Mouse (Mus musculus): Measurements from ENCODE around the gene Myo1g. TPM values are rescaled to one million over a fixed set of nuclear protein-coding genes. Genes with fewer than 3 reads are reported as not detected.
A peak's percentile ranks its signal among the peaks of the same experiment; 100 is the strongest.
"Not testable (repeated sequence)": the region's sequence is repeated elsewhere in the genome, so short reads cannot be mapped to it uniquely, and the experiment has no call there.

The Myo1g gene
- polyA plus RNA-seq, 1 experiment from 2014 or later, result 0.43 TPM

DNA sequence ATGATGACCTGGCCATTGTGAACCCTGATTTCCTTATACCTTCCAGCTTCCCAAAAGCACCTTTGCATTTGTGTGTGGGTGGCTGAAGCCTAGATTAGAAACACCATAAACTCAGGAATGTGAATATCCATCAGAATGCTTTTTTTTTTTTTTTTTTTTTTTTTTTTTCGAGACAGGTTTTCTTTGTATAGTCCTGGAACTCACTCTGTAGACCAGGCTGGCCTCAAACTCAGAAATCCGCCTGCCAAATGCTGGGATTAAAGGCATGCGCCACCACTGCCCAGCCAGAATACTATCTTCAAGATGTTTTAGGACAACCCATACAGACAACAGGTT lies 25.1 kb upstream of the Myo1g start:
- H3K9me3 ChIP-seq (ENCODE audit: control insufficient read depth, low read length), result no peaks in the 10 kb centered on the region
- H3K9ac ChIP-seq (ENCODE audit: low read depth, low read length), result peak overlapping the region; percentile 81
- no peaks in the 10 kb centered on the region for H3K4me1 ChIP-seq (replicated peaks; ENCODE audit: control insufficient read depth, insufficient read depth, low read length)
- H3K27ac ChIP-seq (ENCODE audit: low read depth, low read length), result peak overlapping the region; percentile 97
- 28% methylated on average over 3 of the region's 3 CpGs for WGBS
- peak overlapping the region; percentile 91 for H3K4me3 ChIP-seq (ENCODE audit: low read depth, low read length)
- H3K27me3 ChIP-seq (ENCODE audit: control insufficient read depth, insufficient read depth, low read length), result no peaks in the 10 kb centered on the region
- no peak for DNase-seq (ENCODE audit: low spot score)
- peak overlapping the region; percentile 51 for H3K4me2 ChIP-seq (replicated peaks; ENCODE audit: low read depth, low read length)
- no peak; the same call in 1 of the 2 replicates for ATAC-seq (ENCODE audit: low FRiP score)
- H3K36me3 ChIP-seq (ENCODE audit: control insufficient read depth, insufficient read depth, low read length), result no peaks in the 10 kb centered on the region

DNA sequence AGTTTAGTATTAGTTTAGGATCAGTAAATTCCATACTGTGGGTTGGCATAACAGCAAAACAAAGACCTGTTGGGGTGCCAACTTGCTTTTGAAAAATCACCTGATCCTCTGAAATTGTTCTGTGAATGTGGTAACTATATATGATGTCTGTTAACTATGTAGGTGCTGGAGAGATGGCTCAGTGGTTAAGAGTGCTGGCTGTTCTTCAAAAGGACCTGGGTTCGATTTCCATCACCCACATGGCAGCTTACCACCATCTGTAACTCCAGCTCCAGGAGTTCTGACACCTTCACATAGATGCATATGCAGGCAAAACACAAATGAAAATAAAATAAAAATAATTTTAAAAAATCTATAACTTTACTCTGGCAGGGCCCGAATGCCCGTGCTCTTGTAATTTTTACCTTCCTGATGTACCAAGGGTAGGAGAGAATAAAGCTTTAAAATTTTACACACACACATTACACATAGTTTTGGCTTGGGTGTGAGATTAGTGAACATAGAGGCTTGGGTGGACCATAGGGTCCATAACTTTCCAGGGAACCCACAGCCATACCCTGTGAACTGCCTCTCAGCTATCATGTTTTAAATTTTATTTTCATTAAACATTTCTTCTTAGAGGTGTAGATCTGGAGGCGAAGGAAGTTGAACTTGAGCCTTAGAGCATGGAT lies 24.6 kb upstream of the Myo1g start:
- Histone ChIP-seq H3K36me3 (ENCODE audit: control insufficient read depth, insufficient read depth, low read length) (no peaks in the 10 kb centered on the region), H3K9ac (ENCODE audit: low read depth, low read length) (no peak overlapping the region), H3K4me2 (replicated peaks; ENCODE audit: low read depth, low read length) (no peak overlapping the region), H3K27me3 (ENCODE audit: control insufficient read depth, insufficient read depth, low read length) (no peaks in the 10 kb centered on the region), H3K9me3 (ENCODE audit: control insufficient read depth, low read length) (no peaks in the 10 kb centered on the region), H3K27ac (ENCODE audit: low read depth, low read length) (no peak overlapping the region), H3K4me3 (ENCODE audit: low read depth, low read length) (no peak overlapping the region), H3K4me1 (replicated peaks; ENCODE audit: control insufficient read depth, insufficient read depth, low read length) (no peaks in the 10 kb centered on the region)
- 97% methylated on average over 4 of the region's 4 CpGs for WGBS
- DNase-seq (ENCODE audit: low spot score), result no peak
- ATAC-seq (ENCODE audit: low FRiP score), result no peak

DNA sequence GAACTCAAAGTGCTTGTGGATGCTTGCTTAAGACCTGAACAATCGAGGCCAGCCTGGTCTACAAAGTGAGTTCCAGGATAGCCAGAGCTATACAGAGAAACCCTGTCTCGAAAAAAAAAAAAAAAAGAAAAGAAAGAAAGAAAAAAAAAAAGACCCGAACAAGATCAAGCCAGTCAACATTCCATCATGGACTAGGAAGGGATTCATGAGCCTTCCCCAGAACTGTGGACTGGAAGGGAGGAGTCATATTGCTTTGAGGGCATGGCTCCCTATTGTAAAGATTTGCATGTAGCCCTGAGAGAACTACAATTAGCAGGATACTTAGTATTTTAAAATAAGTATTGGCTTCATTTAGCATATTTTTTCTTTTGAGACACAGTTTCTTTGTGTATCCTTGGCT lies 23.9 kb upstream of the Myo1g start:
- no peak overlapping the region for H3K4me3 ChIP-seq (ENCODE audit: low read depth, low read length)
- H3K27ac ChIP-seq (ENCODE audit: low read depth, low read length), result no peak overlapping the region
- ATAC-seq (ENCODE audit: low FRiP score), result no peak
- 77% methylated on average over 3 of the region's 3 CpGs for WGBS
- no peaks in the 10 kb centered on the region for H3K9me3 ChIP-seq (ENCODE audit: control insufficient read depth, low read length)
- H3K27me3 ChIP-seq (ENCODE audit: control insufficient read depth, insufficient read depth, low read length), result no peaks in the 10 kb centered on the region
- no peaks in the 10 kb centered on the region for H3K36me3 ChIP-seq (ENCODE audit: control insufficient read depth, insufficient read depth, low read length)
- no peak overlapping the region for H3K4me2 ChIP-seq (replicated peaks; ENCODE audit: low read depth, low read length)
- no peak for DNase-seq (ENCODE audit: low spot score)
- H3K9ac ChIP-seq (ENCODE audit: low read depth, low read length), result no peak overlapping the region
- H3K4me1 ChIP-seq (replicated peaks; ENCODE audit: control insufficient read depth, insufficient read depth, low read length), result no peaks in the 10 kb centered on the region

DNA sequence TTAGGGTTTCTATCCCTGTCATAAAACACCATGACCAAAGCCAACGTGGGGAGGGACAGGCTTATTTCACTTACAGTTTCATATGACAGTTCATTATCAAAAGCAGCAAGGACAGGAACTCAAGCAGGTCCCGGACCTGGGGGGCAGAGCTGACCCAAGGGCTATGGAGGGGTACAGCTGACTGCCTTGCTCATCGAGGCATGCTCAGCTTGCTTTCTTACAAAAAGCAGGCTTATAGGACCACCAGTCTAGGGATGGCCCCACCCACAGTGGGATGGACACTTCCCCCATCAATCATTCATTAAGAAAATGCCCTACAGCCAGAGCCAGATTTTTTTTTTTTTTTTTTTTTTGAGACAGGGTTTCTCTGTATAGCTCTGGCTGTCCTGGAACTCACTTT lies 10.0 kb upstream of the Myo1g start:
- Histone ChIP-seq H3K27me3 (ENCODE audit: control insufficient read depth, insufficient read depth, low read length) (no peaks in the 10 kb centered on the region), H3K4me2 (replicated peaks; ENCODE audit: low read depth, low read length) (no peak overlapping the region), H3K9me3 (ENCODE audit: control insufficient read depth, low read length) (no peaks in the 10 kb centered on the region), H3K4me3 (ENCODE audit: low read depth, low read length) (no peak overlapping the region), H3K9ac (ENCODE audit: low read depth, low read length) (no peak overlapping the region), H3K36me3 (ENCODE audit: control insufficient read depth, insufficient read depth, low read length) (no peaks in the 10 kb centered on the region), H3K4me1 (replicated peaks; ENCODE audit: control insufficient read depth, insufficient read depth, low read length) (peaks cover 3% of the 10 kb centered on the region; the same call in 1 of the 2 replicates), H3K27ac (ENCODE audit: low read depth, low read length) (no peak overlapping the region)
- 93% methylated on average over 3 of the region's 3 CpGs for WGBS
- ATAC-seq (ENCODE audit: low FRiP score) (no peak), DNase-seq (ENCODE audit: low spot score) (no peak)

DNA sequence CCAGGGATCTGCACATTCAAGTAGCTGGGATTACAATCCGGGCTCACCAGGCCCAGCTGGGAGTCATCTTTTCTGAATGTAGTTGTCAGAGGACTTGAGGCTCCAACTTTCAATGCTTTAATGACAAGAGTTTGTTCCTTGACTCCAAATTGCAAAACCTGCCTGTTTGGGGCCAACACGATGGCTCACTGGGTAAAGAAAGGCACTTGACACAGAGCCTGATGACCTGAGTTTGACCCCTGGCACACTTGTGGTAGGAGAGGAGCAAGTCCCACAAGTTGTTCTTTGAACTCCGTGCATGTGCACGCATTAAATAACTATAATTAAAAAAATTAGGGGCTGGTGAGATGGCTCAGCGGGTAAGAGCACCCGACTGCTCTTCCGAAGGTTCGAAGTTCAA lies 9.2 kb upstream of the Myo1g start:
- no peak for ATAC-seq (ENCODE audit: low FRiP score)

GRCm38 (mm10) chr11:6528186-6529006 lies 7.6 kb upstream of the Myo1g start:
- Histone ChIP-seq H3K9ac (ENCODE audit: low read depth, low read length) (peak overlapping the region; percentile 67), H3K4me2 (replicated peaks; ENCODE audit: low read depth, low read length) (peak overlapping the region; percentile 90), H3K27ac (ENCODE audit: low read depth, low read length) (peak overlapping the region; percentile 70; the same call in 1 of the 2 replicates), H3K36me3 (ENCODE audit: control insufficient read depth, insufficient read depth, low read length) (no peaks in the 10 kb centered on the region), H3K27me3 (ENCODE audit: control insufficient read depth, insufficient read depth, low read length) (no peaks in the 10 kb centered on the region), H3K4me3 (ENCODE audit: low read depth, low read length) (peak overlapping the region; percentile 64), H3K9me3 (ENCODE audit: control insufficient read depth, low read length) (no peaks in the 10 kb centered on the region), H3K4me1 (replicated peaks; ENCODE audit: control insufficient read depth, insufficient read depth, low read length) (peaks cover 3% of the 10 kb centered on the region; the same call in 1 of the 2 replicates)
- WGBS, result under 1% methylated on average over 51 of the region's 51 CpGs
- peak; percentile 96 for ATAC-seq (ENCODE audit: low FRiP score)
- DNase-seq (ENCODE audit: low spot score), result peak; percentile 100

More for the DNA sequence above, 9.2 kb upstream of the Myo1g start:
- H3K4me1 ChIP-seq (replicated peaks; ENCODE audit: control insufficient read depth, insufficient read depth, low read length), result peaks cover 3% of the 10 kb centered on the region; the same call in 1 of the 2 replicates
- no peak overlapping the region for H3K9ac ChIP-seq (ENCODE audit: low read depth, low read length)
- 93% methylated on average over 8 of the region's 8 CpGs for WGBS
- no peaks in the 10 kb centered on the region for H3K9me3 ChIP-seq (ENCODE audit: control insufficient read depth, low read length)
- no peak overlapping the region for H3K4me3 ChIP-seq (ENCODE audit: low read depth, low read length)
- H3K4me2 ChIP-seq (replicated peaks; ENCODE audit: low read depth, low read length), result no peak overlapping the region
- no peak for DNase-seq (ENCODE audit: low spot score)
- no peaks in the 10 kb centered on the region for H3K36me3 ChIP-seq (ENCODE audit: control insufficient read depth, insufficient read depth, low read length)
- no peak overlapping the region for H3K27ac ChIP-seq (ENCODE audit: low read depth, low read length)
- no peaks in the 10 kb centered on the region for H3K27me3 ChIP-seq (ENCODE audit: control insufficient read depth, insufficient read depth, low read length)

DNA sequence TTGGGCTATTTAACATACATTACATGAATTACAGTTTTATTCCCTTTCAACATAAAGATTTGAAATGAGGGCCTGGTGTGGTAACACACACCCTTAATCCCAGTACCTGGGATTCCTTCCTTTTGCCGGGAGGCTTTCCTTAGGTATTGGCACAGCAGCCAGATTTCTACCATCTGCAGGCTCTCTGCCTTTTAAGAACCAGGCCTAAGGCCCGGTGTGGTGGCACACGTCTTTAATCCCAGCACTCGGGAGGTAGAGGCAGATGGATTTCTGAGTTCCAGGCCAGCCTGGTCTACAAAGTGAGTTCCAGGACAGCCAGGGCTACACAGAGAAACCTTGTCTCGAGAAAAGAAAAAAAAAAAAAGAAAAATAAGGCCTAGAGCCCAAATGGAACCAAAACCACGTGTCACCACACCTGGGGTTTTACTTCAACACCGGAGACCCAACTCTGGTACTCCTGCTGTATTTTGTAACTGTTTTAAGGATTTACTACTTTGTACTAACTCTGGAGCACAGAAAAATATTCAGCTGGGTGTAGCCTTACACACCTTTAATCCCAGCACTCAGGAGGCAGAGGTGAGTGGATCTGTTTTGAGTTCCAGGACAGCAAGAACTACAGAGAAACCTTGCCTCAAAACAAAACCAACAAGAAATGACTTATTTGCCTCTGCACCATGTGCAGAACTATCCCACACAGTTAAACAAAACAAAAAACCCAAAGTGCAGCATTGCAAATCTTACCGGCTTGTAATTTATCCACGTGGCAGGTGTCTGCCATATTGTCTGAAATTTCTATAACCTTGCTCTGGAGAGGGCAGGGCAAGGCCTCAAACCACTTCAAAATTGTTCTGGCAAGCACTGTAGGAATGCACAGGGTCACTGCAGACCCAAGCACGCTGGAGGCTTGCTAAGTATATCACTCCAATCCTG lies 6.8 kb upstream of the Myo1g start:
- 24% methylated on average over 10 of the region's 10 CpGs for WGBS
- H3K4me3 ChIP-seq (ENCODE audit: low read depth, low read length), result peak overlapping the region; percentile 64
- ATAC-seq (ENCODE audit: low FRiP score) (peak; percentile 28), DNase-seq (ENCODE audit: low spot score) (peak; percentile 13)
- H3K27ac ChIP-seq (ENCODE audit: low read depth, low read length), result peak overlapping the region; percentile 70; the same call in 1 of the 2 replicates
- H3K36me3 ChIP-seq (ENCODE audit: control insufficient read depth, insufficient read depth, low read length), result no peaks in the 10 kb centered on the region
- no peaks in the 10 kb centered on the region for H3K9me3 ChIP-seq (ENCODE audit: control insufficient read depth, low read length)
- H3K4me2 ChIP-seq (replicated peaks; ENCODE audit: low read depth, low read length), result peak overlapping the region; percentile 90
- H3K4me1 ChIP-seq (replicated peaks; ENCODE audit: control insufficient read depth, insufficient read depth, low read length), result peaks cover 3% of the 10 kb centered on the region; the same call in 1 of the 2 replicates
- H3K27me3 ChIP-seq (ENCODE audit: control insufficient read depth, insufficient read depth, low read length), result no peaks in the 10 kb centered on the region
- H3K9ac ChIP-seq (ENCODE audit: low read depth, low read length), result peak overlapping the region; percentile 67

DNA sequence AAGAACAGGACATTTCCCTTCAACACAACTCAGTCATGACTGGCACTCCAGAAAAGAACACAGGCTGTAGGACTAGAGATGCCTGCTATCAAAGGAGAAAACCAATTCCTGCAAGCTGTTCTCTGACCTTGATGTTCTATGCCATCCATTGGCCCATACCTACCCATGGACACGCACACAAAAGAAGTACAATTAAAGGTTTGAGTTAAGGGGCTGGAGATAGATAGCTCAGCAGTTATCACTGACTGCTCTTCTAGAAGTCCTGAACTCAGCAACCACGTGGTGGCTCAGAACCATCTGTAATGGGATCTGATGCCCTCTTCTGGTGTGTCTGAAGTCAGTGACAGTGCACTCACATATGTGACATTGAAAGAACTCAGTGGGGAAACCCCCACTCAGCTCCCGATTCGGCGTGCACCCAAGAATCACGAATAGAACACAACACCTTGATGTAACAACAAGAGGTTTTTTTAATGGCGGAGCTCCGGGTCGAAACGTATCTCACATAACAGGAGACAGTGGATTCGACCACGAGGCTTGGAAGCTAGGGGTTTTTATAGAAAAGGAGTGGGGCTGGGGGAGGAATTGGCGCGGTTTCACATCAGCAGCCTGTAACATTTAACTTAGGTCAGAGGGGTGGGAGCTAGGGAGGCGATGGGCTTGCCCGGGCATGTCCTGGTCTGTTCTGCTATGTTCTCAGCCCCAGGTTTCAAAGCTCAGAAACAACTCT lies 5.9 kb upstream of the Myo1g start:
- 75% methylated on average over 11 of the region's 16 CpGs for WGBS
- H3K4me1 ChIP-seq (replicated peaks; ENCODE audit: control insufficient read depth, insufficient read depth, low read length); ATAC-seq (ENCODE audit: low FRiP score); H3K4me3 ChIP-seq (ENCODE audit: low read depth, low read length); H3K9me3 ChIP-seq (ENCODE audit: control insufficient read depth, low read length); H3K9ac ChIP-seq (ENCODE audit: low read depth, low read length); DNase-seq (ENCODE audit: low spot score); H3K36me3 ChIP-seq (ENCODE audit: control insufficient read depth, insufficient read depth, low read length); H3K27me3 ChIP-seq (ENCODE audit: control insufficient read depth, insufficient read depth, low read length); H3K27ac ChIP-seq (ENCODE audit: low read depth, low read length): not testable (repeated sequence)
- H3K4me2 ChIP-seq (replicated peaks; ENCODE audit: low read depth, low read length), result peak overlapping the region; percentile 90

All from hindbrain, embryonic 11.5 days (tissue).